Mouse (Mus musculus) embryonic facial prominence, embryonic 15.5 days (tissue): ENCODE measurements around the gene Kcnn3. TPM values are rescaled to one million over a fixed set of nuclear protein-coding genes. Genes with fewer than 3 reads are reported as not detected.

Experiments
- ATAC-seq: fragments of 200-750 bp; cut with Nextera tagmentation; 2 replicates; pipeline ENCODE4 v1.8.0; 2017; ENCODE audit warnings: low read depth, moderate TSS enrichment; ENCODE audit not compliant: insufficient number of reproducible peaks, low FRiP score, low TSS enrichment
- H3K27ac ChIP-seq: fragments of 300-500 bp; sonication (generic); replicated peaks from 2 replicates; pipeline ENCODE4 v1.5.1; 2015; ENCODE audit warnings: mild to moderate bottlenecking, inconsistent platforms
- H3K27me3 ChIP-seq: fragments of 300-500 bp; sonication (generic); 2 replicates; pipeline ENCODE4 v1.6.1; 2015; ENCODE audit warnings: inconsistent platforms
- H3K36me3 ChIP-seq: fragments of 300-500 bp; sonication (generic); 2 replicates; pipeline ENCODE4 v1.6.1; 2015; ENCODE audit warnings: mild to moderate bottlenecking, inconsistent platforms
- H3K4me1 ChIP-seq: fragments of 300-500 bp; sonication (generic); 2 replicates; pipeline ENCODE4 v1.6.1; 2015; ENCODE audit warnings: inconsistent platforms
- H3K4me2 ChIP-seq: fragments of 300-500 bp; sonication (generic); replicated peaks from 2 replicates; pipeline ENCODE4 v1.6.1; 2015; ENCODE audit warnings: mild to moderate bottlenecking, inconsistent platforms
- H3K4me3 ChIP-seq: fragments of 300-500 bp; sonication (generic); replicated peaks from 2 replicates; pipeline ENCODE4 v1.5.1; 2015; ENCODE audit warnings: mild to moderate bottlenecking, inconsistent platforms
- H3K9ac ChIP-seq: fragments of 300-500 bp; sonication (generic); 2 replicates; pipeline ENCODE4 v1.6.1; 2015; ENCODE audit warnings: inconsistent platforms
- H3K9me3 ChIP-seq: fragments of 300-500 bp; sonication (generic); replicated peaks from 2 replicates; pipeline ENCODE4 v1.6.1; 2016; ENCODE audit warnings: inconsistent platforms
- WGBS: fragments of 180-500 bp; shearing (Covaris S2); methylation state at CpG from one replicate; pipeline ENCODE4 v1.1.7; 2015; 5-methylcytosine and 5-hydroxymethylcytosine counted together
- polyA plus RNA-seq: library from polyadenylated mRNA; unstranded; fragments of >200 nt; fragmentation: Nextera tagmentation; extraction: Ambion mirVana; gene quantifications from 2 replicates; pipeline ENCODE4 v1.2.1, GENCODE M21; 2015

The Kcnn3 gene
- polyA plus RNA-seq, 1 experiment from 2014 or later = 2.7 TPM

DNA sequence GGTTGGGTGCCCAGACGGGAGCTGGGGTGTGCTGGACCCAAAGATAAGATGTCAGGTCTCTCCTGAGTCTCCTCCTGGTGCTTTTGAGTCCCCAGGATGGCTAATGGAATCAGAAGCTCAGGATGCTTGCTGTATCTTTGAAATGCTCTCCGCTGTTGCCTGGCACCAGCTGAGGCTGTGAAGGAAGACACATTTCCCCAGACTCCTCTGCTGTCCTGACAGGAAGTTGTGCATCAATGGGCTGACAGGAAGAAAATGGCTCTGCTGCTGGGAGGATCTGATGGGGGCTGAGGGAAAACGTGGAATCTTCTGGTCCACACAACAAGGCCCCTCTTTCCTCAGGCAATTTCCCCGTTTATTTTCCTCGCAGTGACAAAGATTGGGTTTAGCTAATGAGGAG is 27.0 kb downstream of the Kcnn3 start:
- no peaks in the 10 kb centered on the region for H3K9me3 ChIP-seq
- H3K4me3 ChIP-seq = no peak overlapping the region
- H3K4me2 ChIP-seq = no peak overlapping the region
- H3K9ac ChIP-seq = no peak overlapping the region
- H3K36me3 ChIP-seq = no peaks in the 10 kb centered on the region
- H3K27me3 ChIP-seq = no peaks in the 10 kb centered on the region
- WGBS = 40% methylated on average over 5 of the region's 5 CpGs
- H3K27ac ChIP-seq = no peak overlapping the region
- ATAC-seq = no peak
- 0 out of 2 replicates have a peak, but pooled peaks cover 3% of the 10 kb centered on the region for H3K4me1 ChIP-seq

DNA sequence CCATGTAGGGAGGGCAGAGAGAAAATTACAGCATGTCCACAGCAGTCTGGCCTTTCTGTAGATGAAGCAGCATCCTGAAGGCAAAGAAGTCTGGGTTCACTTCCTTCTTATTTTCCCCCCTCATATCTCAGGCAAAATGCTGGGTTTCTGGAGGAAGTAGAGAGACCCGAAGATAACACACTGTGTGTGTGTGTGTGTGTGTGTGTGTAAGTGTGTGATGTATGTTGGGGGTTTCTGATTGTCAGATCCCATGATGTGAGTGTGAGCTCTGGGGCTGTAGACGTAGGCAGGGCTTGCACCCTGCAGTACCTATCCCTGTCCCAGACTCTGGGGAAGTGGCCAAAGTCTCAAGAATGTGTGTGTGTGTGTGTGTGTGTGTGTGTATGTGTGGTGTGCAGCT is 28.8 kb downstream of the Kcnn3 start:
- H3K4me2 ChIP-seq = no peak overlapping the region
- no peak for ATAC-seq
- no peaks in the 10 kb centered on the region for H3K9me3 ChIP-seq
- WGBS = 72% methylated on average over 2 of the region's 2 CpGs
- H3K4me1 ChIP-seq = 0 out of 2 replicates have a peak, but pooled peaks cover 3% of the 10 kb centered on the region
- no peaks in the 10 kb centered on the region for H3K27me3 ChIP-seq
- H3K4me3 ChIP-seq = no peak overlapping the region
- H3K9ac ChIP-seq = no peak overlapping the region
- H3K27ac ChIP-seq = no peak overlapping the region
- H3K36me3 ChIP-seq = no peaks in the 10 kb centered on the region

DNA sequence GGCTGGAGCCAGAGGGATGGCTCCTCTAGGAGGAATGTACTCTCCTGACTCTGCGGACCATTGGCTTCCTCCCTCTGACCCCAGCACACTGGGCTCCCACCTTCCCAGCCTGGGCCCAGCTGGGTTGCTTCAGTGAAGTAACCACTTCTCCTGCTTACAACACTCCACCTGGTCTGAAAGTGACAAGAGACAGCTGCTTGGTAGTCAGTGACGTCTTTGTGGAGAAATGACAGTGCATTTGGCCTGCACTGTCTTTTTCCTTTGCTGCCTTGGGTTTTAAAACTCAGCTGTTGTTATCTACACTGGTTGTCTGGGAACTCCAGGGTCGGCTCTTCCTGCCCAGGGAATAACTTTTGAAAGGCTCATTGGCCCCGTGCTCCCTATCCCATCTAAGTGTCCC is 29.5 kb downstream of the Kcnn3 start:
- no peak overlapping the region for H3K27ac ChIP-seq
- no peak overlapping the region for H3K9ac ChIP-seq
- H3K9me3 ChIP-seq = no peaks in the 10 kb centered on the region
- 44% methylated on average over 4 of the region's 4 CpGs for WGBS
- H3K4me3 ChIP-seq = no peak overlapping the region
- 0 out of 2 replicates have a peak, but pooled peaks cover 3% of the 10 kb centered on the region for H3K4me1 ChIP-seq
- no peak overlapping the region for H3K4me2 ChIP-seq
- H3K36me3 ChIP-seq = no peaks in the 10 kb centered on the region
- ATAC-seq = no peak
- H3K27me3 ChIP-seq = no peaks in the 10 kb centered on the region

DNA sequence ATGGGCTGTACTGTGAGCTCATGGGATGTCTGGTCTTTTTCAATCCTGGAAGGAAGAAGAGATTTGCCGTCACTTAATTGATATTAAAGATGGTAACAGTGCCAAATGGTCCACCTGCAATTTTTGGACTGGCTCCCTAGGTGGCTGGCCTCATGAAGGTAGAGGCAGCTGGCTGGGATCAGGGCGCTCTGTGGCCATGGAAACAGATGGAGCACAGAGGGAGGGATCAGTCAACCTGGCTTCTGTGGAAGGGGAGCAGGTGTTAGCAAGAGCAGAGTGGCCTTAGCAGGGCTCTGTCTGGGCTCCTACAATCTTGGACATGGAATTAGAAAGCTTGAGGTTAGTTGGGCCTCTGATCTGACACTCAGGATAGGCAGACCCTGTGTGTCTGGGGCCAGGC is 31.9 kb downstream of the Kcnn3 start:
- WGBS = 83% methylated on average over 2 of the region's 2 CpGs
- Histone ChIP-seq H3K4me1 (0 out of 2 replicates have a peak, but pooled peaks cover 3% of the 10 kb centered on the region), H3K9ac (no peak overlapping the region), H3K4me3 (no peak overlapping the region), H3K36me3 (no peaks in the 10 kb centered on the region), H3K27ac (no peak overlapping the region), H3K4me2 (no peak overlapping the region), H3K27me3 (no peaks in the 10 kb centered on the region), H3K9me3 (no peaks in the 10 kb centered on the region)
- no peak for ATAC-seq

DNA sequence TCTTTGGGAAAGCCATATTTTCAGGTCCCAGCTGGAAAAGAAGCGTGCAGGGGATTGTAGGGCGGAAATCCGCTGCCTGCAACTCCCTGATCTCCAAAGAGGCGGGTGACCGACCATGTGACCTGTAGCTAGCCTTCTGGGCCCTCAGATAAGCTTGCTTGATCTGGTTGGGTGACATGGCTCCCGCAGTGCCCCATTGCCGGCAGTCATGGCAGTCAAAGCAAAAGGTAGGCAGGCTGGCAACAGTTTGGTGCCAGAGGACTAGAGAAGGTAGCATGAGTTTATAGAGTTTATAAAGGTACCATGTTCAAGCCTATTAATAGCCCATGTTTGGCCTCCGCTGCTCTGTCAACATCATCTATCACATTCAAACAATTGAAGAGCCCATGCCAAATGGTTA is 33.5 kb downstream of the Kcnn3 start:
- Histone ChIP-seq H3K27ac (no peak overlapping the region), H3K9me3 (no peaks in the 10 kb centered on the region), H3K4me2 (no peak overlapping the region), H3K36me3 (no peaks in the 10 kb centered on the region), H3K4me1 (0 out of 2 replicates have a peak, but pooled peaks cover 3% of the 10 kb centered on the region), H3K4me3 (no peak overlapping the region), H3K27me3 (no peaks in the 10 kb centered on the region), H3K9ac (no peak overlapping the region)
- WGBS = 91% methylated on average over 8 of the region's 8 CpGs
- ATAC-seq = no peak

DNA sequence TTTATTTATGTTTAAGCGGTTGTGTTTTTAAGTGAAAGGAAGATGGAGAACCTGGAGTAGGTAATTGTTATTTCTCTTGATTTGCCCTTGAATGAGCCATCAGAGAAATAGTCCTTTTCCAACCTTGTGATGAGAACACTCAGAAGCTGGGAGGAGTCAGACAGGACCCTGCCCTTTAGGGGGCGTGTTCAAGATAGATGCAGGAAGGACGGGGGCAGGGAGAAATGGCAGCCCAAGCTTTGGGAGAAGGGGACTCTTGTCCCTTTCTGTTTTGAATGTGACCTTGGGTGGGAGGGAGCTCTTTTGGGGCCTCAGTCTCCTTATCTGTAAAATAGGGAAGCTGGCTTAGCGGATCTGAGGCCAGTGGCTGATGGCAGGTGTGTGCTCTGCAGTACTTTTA is 34.0 kb downstream of the Kcnn3 start:
- ATAC-seq = no peak
- H3K27me3 ChIP-seq = no peaks in the 10 kb centered on the region
- no peak overlapping the region for H3K4me3 ChIP-seq
- no peak overlapping the region for H3K9ac ChIP-seq
- H3K36me3 ChIP-seq = no peaks in the 10 kb centered on the region
- no peak overlapping the region for H3K27ac ChIP-seq
- H3K9me3 ChIP-seq = no peaks in the 10 kb centered on the region
- no peak overlapping the region for H3K4me2 ChIP-seq
- WGBS = 84% methylated on average over 4 of the region's 4 CpGs
- H3K4me1 ChIP-seq = 0 out of 2 replicates have a peak, but pooled peaks cover 6% of the 10 kb centered on the region

DNA sequence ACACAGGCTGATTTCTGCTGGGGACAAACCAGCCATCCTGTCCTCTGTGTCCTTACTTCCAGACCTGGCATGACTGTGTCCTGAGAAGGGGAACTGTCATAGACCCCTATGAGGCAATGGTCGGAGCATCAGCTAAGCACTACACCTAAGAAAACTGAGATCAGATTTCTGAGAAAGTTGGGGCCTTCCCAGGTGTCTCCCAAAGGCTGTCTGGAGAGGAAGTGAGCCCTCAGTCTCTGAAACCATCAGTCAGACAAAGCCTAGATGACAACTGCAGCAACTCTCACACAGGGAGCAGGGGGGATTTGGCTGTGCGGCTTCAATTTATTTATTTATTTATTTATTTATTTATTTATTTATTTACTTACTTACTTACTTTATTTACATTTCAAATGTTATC is 34.6 kb downstream of the Kcnn3 start:
- WGBS = 91% methylated on average over 2 of the region's 2 CpGs
- no peaks in the 10 kb centered on the region for H3K36me3 ChIP-seq
- no peaks in the 10 kb centered on the region for H3K27me3 ChIP-seq
- H3K27ac ChIP-seq = no peak overlapping the region
- ATAC-seq = no peak
- H3K9me3 ChIP-seq = no peaks in the 10 kb centered on the region
- H3K9ac ChIP-seq = no peak overlapping the region
- 0 out of 2 replicates have a peak, but pooled peaks cover 7% of the 10 kb centered on the region for H3K4me1 ChIP-seq
- H3K4me2 ChIP-seq = no peak overlapping the region
- no peak overlapping the region for H3K4me3 ChIP-seq

DNA sequence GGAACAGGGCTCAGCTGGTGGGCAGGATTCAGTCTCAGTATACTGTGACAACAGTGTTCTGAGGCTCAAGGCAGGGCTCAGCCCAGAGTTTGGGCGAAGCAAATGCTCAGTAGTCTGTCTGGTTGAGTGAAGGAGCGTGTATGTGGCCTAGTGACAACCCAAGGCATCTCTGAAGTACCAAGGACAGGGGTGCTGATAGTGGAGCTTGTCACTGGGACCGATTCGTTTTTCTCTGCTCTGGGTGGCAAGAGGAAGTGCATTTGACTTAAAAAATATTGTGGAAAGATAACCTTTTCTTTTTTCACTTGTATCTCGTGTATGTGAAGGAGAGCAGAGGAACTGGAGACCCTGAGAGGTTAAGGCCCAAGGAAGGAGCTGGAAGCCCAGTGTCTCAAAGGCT is 37.8 kb downstream of the Kcnn3 start:
- Histone ChIP-seq H3K36me3 (no peaks in the 10 kb centered on the region), H3K9me3 (no peaks in the 10 kb centered on the region), H3K27me3 (no peaks in the 10 kb centered on the region), H3K4me2 (no peak overlapping the region), H3K4me3 (no peak overlapping the region), H3K4me1 (0 out of 2 replicates have a peak, but pooled peaks cover 9% of the 10 kb centered on the region), H3K9ac (no peak overlapping the region), H3K27ac (no peak overlapping the region)
- WGBS = 77% methylated on average over 5 of the region's 5 CpGs
- ATAC-seq = no peak

DNA sequence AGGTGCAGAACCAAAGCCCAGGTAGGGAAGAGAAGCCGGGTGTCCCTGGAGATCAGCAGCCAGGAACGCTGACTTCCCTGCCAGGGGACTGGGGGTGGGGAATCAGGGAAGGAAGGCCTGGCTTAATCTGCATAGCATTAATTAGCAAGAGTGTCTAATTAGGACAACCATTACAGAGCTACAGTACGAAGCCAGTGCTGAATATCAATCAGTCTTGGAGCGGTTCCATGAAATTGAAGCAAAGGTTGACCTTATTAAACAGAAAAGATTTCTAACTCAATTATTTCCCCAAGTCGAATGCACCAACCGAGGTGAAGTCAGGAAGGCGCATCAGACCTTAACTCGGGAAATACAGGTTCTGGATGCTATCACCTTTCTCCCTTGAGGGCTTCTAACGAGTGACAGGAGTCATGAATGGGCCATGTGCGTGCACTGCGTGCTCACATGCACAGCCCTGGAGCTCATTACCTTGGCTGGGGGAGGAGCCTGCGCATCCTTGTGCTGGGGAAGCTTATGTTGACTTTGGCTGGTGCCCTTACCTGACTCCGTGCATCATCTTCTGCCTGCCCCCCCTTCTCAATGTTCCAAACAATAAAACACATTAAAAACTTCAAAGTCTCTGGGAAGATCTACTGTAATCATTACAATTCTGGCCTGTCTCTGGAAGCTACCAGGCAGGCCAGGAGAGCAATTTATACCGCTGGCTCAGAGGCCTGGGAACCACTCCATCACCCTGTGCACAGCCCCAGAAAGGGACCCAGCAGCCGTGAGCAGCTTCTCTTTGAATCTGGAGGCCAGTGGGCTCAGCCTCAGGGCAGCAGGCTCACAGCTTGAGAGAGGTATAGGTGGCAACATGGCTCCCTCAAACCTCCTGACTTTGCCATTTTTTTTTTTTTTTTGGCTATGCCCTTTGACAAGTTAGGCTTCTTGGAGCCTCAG is 39.3 kb downstream of the Kcnn3 start:
- Histone ChIP-seq H3K27ac (no peak overlapping the region), H3K9ac (no peak overlapping the region), H3K9me3 (no peaks in the 10 kb centered on the region), H3K36me3 (no peaks in the 10 kb centered on the region), H3K4me2 (no peak overlapping the region), H3K4me1 (0 out of 2 replicates have a peak, but pooled peaks cover 9% of the 10 kb centered on the region), H3K4me3 (no peak overlapping the region), H3K27me3 (no peaks in the 10 kb centered on the region)
- 30% methylated on average over 15 of the region's 15 CpGs for WGBS
- ATAC-seq = no peak

DNA sequence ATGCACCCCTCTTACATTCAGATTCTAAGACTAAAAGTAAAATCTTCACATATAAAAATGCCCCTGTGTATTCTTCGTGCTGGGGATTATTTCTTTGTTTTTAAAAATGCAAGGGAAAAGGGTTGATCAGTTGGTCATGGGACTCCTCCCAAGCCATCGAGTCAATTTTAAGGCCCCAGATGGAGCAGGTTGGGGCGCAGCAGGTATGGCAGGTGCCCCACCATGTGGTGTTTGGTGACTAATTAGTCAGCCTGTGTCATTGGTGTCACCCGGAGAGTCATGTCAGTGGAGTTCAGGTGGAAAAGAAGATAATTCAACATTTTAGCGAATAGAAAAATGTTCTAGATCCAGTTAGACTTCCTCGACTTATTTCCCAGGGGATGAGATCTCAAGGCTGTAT is 41.4 kb downstream of the Kcnn3 start:
- Histone ChIP-seq H3K4me1 (0 out of 2 replicates have a peak, but pooled peaks cover 9% of the 10 kb centered on the region), H3K36me3 (no peaks in the 10 kb centered on the region), H3K4me3 (no peak overlapping the region), H3K27ac (no peak overlapping the region), H3K9me3 (no peaks in the 10 kb centered on the region), H3K9ac (no peak overlapping the region), H3K27me3 (no peaks in the 10 kb centered on the region), H3K4me2 (no peak overlapping the region)
- WGBS = 82% methylated on average over 6 of the region's 6 CpGs
- no peak for ATAC-seq

DNA sequence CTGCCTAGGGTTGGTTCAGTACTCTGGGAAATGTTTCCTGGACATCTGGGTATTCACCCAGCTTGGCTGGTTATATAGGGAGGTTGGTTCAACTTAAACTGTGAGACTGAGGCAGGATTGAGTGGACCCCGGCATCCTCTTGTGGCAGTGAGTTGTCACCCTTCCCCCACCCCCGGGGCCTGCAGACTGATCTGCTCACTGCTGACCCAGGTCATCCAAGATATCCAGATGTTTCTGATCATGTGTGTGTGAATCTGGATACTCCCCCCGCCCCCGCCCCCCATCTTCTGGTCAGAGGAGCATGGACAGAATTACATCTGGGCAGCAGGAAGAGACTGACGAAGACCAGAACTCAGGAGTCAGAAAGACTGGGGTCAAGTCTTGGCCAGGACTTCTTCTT is 45.4 kb downstream of the Kcnn3 start:
- Histone ChIP-seq H3K27me3 (no peaks in the 10 kb centered on the region), H3K9me3 (no peaks in the 10 kb centered on the region), H3K36me3 (no peaks in the 10 kb centered on the region), H3K9ac (no peak overlapping the region), H3K4me3 (no peak overlapping the region), H3K27ac (no peak overlapping the region), H3K4me1 (no peaks in the 10 kb centered on the region), H3K4me2 (no peak overlapping the region)
- 39% methylated on average over 5 of the region's 5 CpGs for WGBS
- ATAC-seq = 0 out of 2 replicates have a peak, but pooled peaks have one; percentile 12
